ENCODE assay signal across 8 mouse cellular contexts in genomic region chr11:121672990-121673572, GRCm38 (mm10). TPM values are rescaled to one million over a fixed set of nuclear protein-coding genes. Genes with fewer than 3 reads are reported as not detected.
A peak's percentile ranks its signal among the peaks of the same experiment; 100 is the strongest.
DNase-seq lines count a peak whose midpoint lies in the region; ATAC-seq and TF ChIP-seq lines count a peak whose summit lies in the region.

TSS of gene B3gntl1 (minus strand) at chr11:121673153.

- TF ChIP-seq EP300 in lung, postnatal 0 days (IDR thresholded peaks at IDR 0.05) = no peak; the same call in 1 of the 2 replicates

- peak within 1 kb of the TSS; percentile 39 for H3K9ac ChIP-seq in lung, postnatal 0 days (replicated peaks; ENCODE audit: low read depth)

- peak; percentile 100 for ATAC-seq in frontal cortex, adult (ENCODE audit: low TSS enrichment)
- peak; percentile 100 for ATAC-seq in lung, postnatal 0 days

- peak; percentile 100 for DNase-seq in MN1 (ENCODE audit: low spot score)
- peak; percentile 99 for DNase-seq in cerebellum, adult 9-10 months
- peak; percentile 98 for DNase-seq in hindbrain, embryonic 10.5 days (ENCODE audit: low spot score)
- DNase-seq in layer of hippocampus, adult 9-11 months = peak; percentile 99
- peak; percentile 99 for DNase-seq in lung, postnatal 0 days (ENCODE audit: low spot score)
- peak; percentile 100 for DNase-seq in ovary, postnatal 14 days (ENCODE audit: low spot score)
- peak; percentile 98 for DNase-seq in thymus, postnatal 14 days

- peak; percentile 56 for TF ChIP-seq CTCF in lung, postnatal 0 days (IDR thresholded peaks at IDR 0.05)

- peak within 1 kb of the TSS; percentile 83 for H3K4me2 ChIP-seq in lung, postnatal 0 days (replicated peaks; ENCODE audit: low read depth, low read length)

- H3K4me3 ChIP-seq in hindbrain, embryonic 10.5 days = peak within 1 kb of the TSS; percentile 74
- peak within 1 kb of the TSS; percentile 54 for H3K4me3 ChIP-seq in lung, postnatal 0 days (ENCODE audit: low read depth, low read length)

- H3K4me1 ChIP-seq in hindbrain, embryonic 10.5 days (replicated peaks) = peaks cover 23% of the 10 kb centered on the region
- H3K4me1 ChIP-seq in lung, postnatal 0 days (ENCODE audit: insufficient read depth, low read depth, low read length) = peaks cover 4% of the 10 kb centered on the region; the same call in 1 of the 2 replicates

- H3K27ac ChIP-seq in hindbrain, embryonic 10.5 days = peak within 1 kb of the TSS; percentile 92
- peak within 1 kb of the TSS; percentile 85 for H3K27ac ChIP-seq in lung, postnatal 0 days (ENCODE audit: low read length)

- H3K27me3 ChIP-seq in hindbrain, embryonic 10.5 days (ENCODE audit: insufficient read depth, poor library complexity, severe bottlenecking) = no peaks in the 10 kb centered on the region
- no peaks in the 10 kb centered on the region for H3K27me3 ChIP-seq in lung, postnatal 0 days (replicated peaks; ENCODE audit: insufficient read depth, low read length)

- H3K36me3 ChIP-seq in hindbrain, embryonic 10.5 days = no peaks in the 10 kb centered on the region
- H3K36me3 ChIP-seq in lung, postnatal 0 days (ENCODE audit: insufficient read depth, low read length) = no peaks in the 10 kb centered on the region

- WGBS in hindbrain, embryonic 10.5 days = under 1% methylated on average over 46 of the region's 46 CpGs
- 2% methylated on average over 46 of the region's 46 CpGs for WGBS in lung, postnatal 0 days

- no peaks in the 10 kb centered on the region for H3K9me3 ChIP-seq in hindbrain, embryonic 10.5 days
- H3K9me3 ChIP-seq in lung, postnatal 0 days (ENCODE audit: low read length) = no peaks in the 10 kb centered on the region

RNA-seq across cellular contexts. Expression of gene B3gntl1, which starts in this region (rescaled TPM):
- polyA plus RNA-seq in hindbrain, embryonic 10.5 days (2016; fragmentation: Nextera tagmentation; extraction: Ambion mirVana) = 7.3 and 7.6 TPM in 2 replicates
- 3.4 and 4.3 TPM in 2 replicates for polyA plus RNA-seq in lung, postnatal 0 days (2015; fragmentation: Nextera tagmentation; extraction: Ambion mirVana)

Comparison
In these comparisons a context has a peak if more than half of its experiments do, and no peak if none do; other contexts are left out.
1. Peak in every context shown above with its lines: DNase-seq, ATAC-seq, H3K4me3 ChIP-seq and H3K27ac ChIP-seq.